Mouse (Mus musculus) myocyte (in vitro differentiated cells): ENCODE results near the gene Atrx.

ENCODE experiments used
- CEBPB ChIP-seq: IDR thresholded peaks from 2 replicates; pipeline ENCODE4 v1.6.1; 2011; ENCODE audit warnings: mild to moderate bottlenecking, moderate library complexity; ENCODE audit not compliant: poor library complexity, insufficient read depth, severe bottlenecking
- E2F4 ChIP-seq: IDR thresholded peaks from one replicate; pipeline ENCODE4 v1.6.1; 2011; ENCODE audit warnings: mild to moderate bottlenecking, control low read depth, moderate library complexity; ENCODE audit not compliant: insufficient read depth
- MAX ChIP-seq: IDR thresholded peaks from one replicate; pipeline ENCODE4 v1.6.1; 2011; ENCODE audit warnings: low read depth, mild to moderate bottlenecking, control low read depth
- MYOG ChIP-seq, 3 experiments: IDR thresholded peaks; one replicate each; pipeline ENCODE4 v1.6.1; 2011; ENCODE audit warnings: control low read depth in 2 of 3, low read depth in 2 of 3, mild to moderate bottlenecking in 2 of 3; ENCODE audit not compliant: insufficient read length in 2 of 3, control insufficient read depth in 1 of 3, insufficient read depth in 1 of 3
- POLR2A ChIP-seq: IDR thresholded peaks from one replicate; pipeline ENCODE4 v1.6.1; 2011; ENCODE audit warnings: low read depth, mild to moderate bottlenecking, control low read depth, moderate library complexity; ENCODE audit not compliant: insufficient read length
- POLR2AphosphoS2 ChIP-seq: IDR thresholded peaks from one replicate; pipeline ENCODE4 v1.6.1; 2011; ENCODE audit warnings: low read depth, control low read depth; ENCODE audit not compliant: insufficient read length
- REST ChIP-seq: IDR thresholded peaks from one replicate; pipeline ENCODE4 v1.6.1; 2011; ENCODE audit warnings: mild to moderate bottlenecking, control low read depth, moderate library complexity; ENCODE audit not compliant: insufficient read depth, insufficient read length
- SRF ChIP-seq: IDR thresholded peaks from one replicate; pipeline ENCODE4 v1.6.1; 2011; ENCODE audit warnings: low read depth; ENCODE audit not compliant: control insufficient read depth, insufficient read length
- TCF12 ChIP-seq: IDR thresholded peaks from one replicate; pipeline ENCODE4 v1.6.1; 2011; ENCODE audit warnings: mild to moderate bottlenecking, control low read depth; ENCODE audit not compliant: poor library complexity, insufficient read depth, severe bottlenecking
- TCF3 ChIP-seq: IDR thresholded peaks from one replicate; pipeline ENCODE4 v1.6.1; 2011; ENCODE audit warnings: low read depth, control low read depth; ENCODE audit not compliant: insufficient read length
- USF1 ChIP-seq: IDR thresholded peaks from one replicate; pipeline ENCODE4 v1.6.1; 2011; ENCODE audit warnings: low read depth, mild to moderate bottlenecking, control low read depth, moderate library complexity

GRCm38 (mm10) chrX:105911728-105912127, 17.5 kb downstream of the Atrx start:
- no peak for TF ChIP-seq MYOG (IDR thresholded peaks at IDR 0.05; ENCODE audit: control insufficient read depth in 1 of 3, insufficient read depth in 1 of 3, insufficient read length in 2 of 3, low read depth in 2 of 3)
- TF ChIP-seq TCF12, result no peak
- TF ChIP-seq POLR2A, result no peak
- TF ChIP-seq MAX, result no peak
- no peak for TF ChIP-seq E2F4
- TF ChIP-seq USF1, result no peak
- no peak for TF ChIP-seq REST
- TF ChIP-seq TCF3, result no peak
- no peak for TF ChIP-seq POLR2AphosphoS2
- TF ChIP-seq CEBPB, result no peak
- no peak for TF ChIP-seq SRF
